ENCODE assay signal across 8 mouse cellular contexts in genomic region chr16:20496671-20497600, GRCm38 (mm10). TPM values are rescaled to one million over a fixed set of nuclear protein-coding genes. Genes with fewer than 3 reads are reported as not detected.
DNase-seq lines count a peak whose midpoint lies in the region; ATAC-seq lines count a peak whose summit lies in the region.

No protein-coding gene starts in this region.

- peak; percentile 53 for DNase-seq in ovary, postnatal 14 days (ENCODE audit: low spot score)
- DNase-seq in ovary, postnatal 10 days (ENCODE audit: low spot score): no peak
- peak; percentile 67 to 75 for DNase-seq in cerebellum, postnatal 14 days
- DNase-seq in frontal cortex, postnatal 36 days (ENCODE audit: low spot score in 2 of 2): peak; percentile 53 to 76
- DNase-seq in left cerebral cortex, postnatal 36 days (ENCODE audit: low spot score in 2 of 2): peak; percentile 36 to 56
- DNase-seq in mesoderm, embryonic 11.5 days (ENCODE audit: low read depth, low spot score): peak; percentile 68
- DNase-seq in spleen, postnatal 10 days (ENCODE audit: low spot score in 2 of 2): peak; percentile 32 to 56

- ATAC-seq in inflammation-experienced regulatory T-cells, adult 6 months: peak; percentile 78

- intact Hi-C loops in left cerebral cortex, postnatal 36 days (cut with DNase I): loop anchor here (5.0 kb wide), 2 partner anchors 40 to 155 kb away; partner anchors contain the start of genes Ap2m1 and Psmd2

RNA-seq across cellular contexts. Expression of gene Eif2b5, which starts 1.7 kb away (rescaled TPM):
- 10 to 100 TPM; 13.1 to 19.0 (median 14.8) TPM for polyA plus RNA-seq in inflammation-experienced regulatory T-cells, adult 6 months (2017; shearing (Covaris generic))
- 10 to 100 TPM; 56.4 to 66.8 TPM for total RNA-seq in left cerebral cortex, postnatal 36 days (2021)

RNA-seq across cellular contexts. Expression of gene Dvl3, which starts 19.8 kb away (rescaled TPM):
- 10 to 100 TPM; 10.9 to 19.2 (median 12.4) TPM for polyA plus RNA-seq in inflammation-experienced regulatory T-cells, adult 6 months (2017; shearing (Covaris generic))
- 10 to 100 TPM; 63.5 to 75.7 TPM for total RNA-seq in left cerebral cortex, postnatal 36 days (2021)

RNA-seq across cellular contexts. Expression of gene Ap2m1, which starts 38.3 kb away (rescaled TPM):
- polyA plus RNA-seq in inflammation-experienced regulatory T-cells, adult 6 months (2017; shearing (Covaris generic)): 100 to 1,000 TPM; 494 to 560 (median 499) TPM
- 100 to 1,000 TPM; 792 to 907 TPM for total RNA-seq in left cerebral cortex, postnatal 36 days (2021)

RNA-seq across cellular contexts. Expression of gene Abcf3, which starts 51.4 kb away (rescaled TPM):
- polyA plus RNA-seq in inflammation-experienced regulatory T-cells, adult 6 months (2017; shearing (Covaris generic)): 10 to 100 TPM; 49.8 to 94.5 (median 71.5) TPM
- 100 to 1,000 TPM in 1 of 2 experiments, 10 to 100 TPM in 1; 88.3 to 102 TPM for total RNA-seq in left cerebral cortex, postnatal 36 days (2021)
